Mouse (Mus musculus) ES-E14 (cell line): ENCODE measurements around the gene Casp3. TPM values are rescaled to one million over a fixed set of nuclear protein-coding genes. Genes with fewer than 3 reads are reported as not detected.

Experiments used
- DNase-seq: peaks from one replicate; pipeline ENCODE4 v3.0.0-alpha.2; 2013; ENCODE audit warnings: low read depth, low spot score
- H3K27ac ChIP-seq: 2 replicates; pipeline ENCODE4 v1.5.1; 2012; ENCODE audit warnings: low read depth, mild to moderate bottlenecking, low read length, moderate library complexity, mixed read lengths; ENCODE audit not compliant: poor library complexity, insufficient read depth, severe bottlenecking
- H3K36me3 ChIP-seq: 2 replicates; pipeline ENCODE4 v1.6.1; 2012; ENCODE audit warnings: mild to moderate bottlenecking, low read length, moderate library complexity, mixed read lengths; ENCODE audit not compliant: control insufficient read depth, poor library complexity, insufficient read depth, severe bottlenecking
- H3K4me1 ChIP-seq, 2 experiments: fragments of 150-350 bp in 1 of 2; sonication (generic) in 1 of 2; 2 replicates each; pipeline ENCODE4 v1.6.1; 2012; ENCODE audit warnings: low read length in 2 of 2, mild to moderate bottlenecking in 1 of 2, mixed read lengths in 1 of 2; ENCODE audit not compliant: control insufficient read depth in 2 of 2, insufficient read depth in 2 of 2, poor library complexity in 1 of 2
- H3K4me3 ChIP-seq, 2 experiments: fragments of 150-350 bp in 1 of 2; sonication (generic) in 1 of 2; 2 replicates each; pipeline ENCODE4 v1.5.1; 2012; ENCODE audit warnings: low read length in 2 of 2, low read depth in 1 of 2, mild to moderate bottlenecking in 1 of 2, mixed read lengths in 1 of 2; ENCODE audit not compliant: insufficient read depth in 1 of 2, poor library complexity in 1 of 2, severe bottlenecking in 1 of 2
- H3K9ac ChIP-seq: 2 replicates; pipeline ENCODE4 v1.6.1; 2012; ENCODE audit warnings: low read depth, mild to moderate bottlenecking, low read length, mixed read lengths; ENCODE audit not compliant: poor library complexity, insufficient read depth, severe bottlenecking
- H3K9me3 ChIP-seq: fragments of 150-350 bp; sonication (generic); 2 replicates; pipeline ENCODE4 v1.6.1; 2012; ENCODE audit warnings: low read depth, mild to moderate bottlenecking, low read length; ENCODE audit not compliant: control insufficient read depth, insufficient read depth
- CHD2 ChIP-seq: IDR thresholded peaks from 2 replicates; pipeline ENCODE4 v1.6.1; 2014; ENCODE audit warnings: mild to moderate bottlenecking, low read depth, low read length, inconsistent platforms
- HCFC1 ChIP-seq: IDR thresholded peaks from 2 replicates; pipeline ENCODE4 v1.6.1; 2012; ENCODE audit warnings: low read length, inconsistent platforms, borderline replicate concordance; ENCODE audit not compliant: insufficient read depth
- MAFK ChIP-seq: IDR thresholded peaks from 2 replicates; pipeline ENCODE4 v1.6.1; 2014; ENCODE audit warnings: mild to moderate bottlenecking, low read depth, low read length, inconsistent platforms; ENCODE audit not compliant: insufficient read depth
- ZC3H11A ChIP-seq: IDR thresholded peaks from 2 replicates; pipeline ENCODE4 v1.6.1; 2012; ENCODE audit warnings: low read depth, mild to moderate bottlenecking, inconsistent platforms, low read length, borderline replicate concordance
- ZNF384 ChIP-seq: IDR thresholded peaks from 2 replicates; pipeline ENCODE4 v1.6.1; 2012; ENCODE audit warnings: low read depth, low read length, inconsistent platforms
- in situ Hi-C, 2 experiments: fragments of 600-800 bp; cut with MboI; formaldehyde crosslinking; loops; one replicate each; pipeline ENCODE4 v1.15.1; 2025; ENCODE audit warnings: low sequenced_read_pairs in 2 of 2, inconsistent platforms in 1 of 2; ENCODE audit not compliant: unreplicated experiment in 2 of 2
- total RNA-seq: library from RNA; depleted of rRNA; stranded (reverse); fragments of 300-350 nt; gene quantifications from 2 replicates; pipeline ENCODE4 v1.2.3, GENCODE M21; 2012

The Casp3 gene
- total RNA-seq, 1 experiment = 30.7 TPM

DNA sequence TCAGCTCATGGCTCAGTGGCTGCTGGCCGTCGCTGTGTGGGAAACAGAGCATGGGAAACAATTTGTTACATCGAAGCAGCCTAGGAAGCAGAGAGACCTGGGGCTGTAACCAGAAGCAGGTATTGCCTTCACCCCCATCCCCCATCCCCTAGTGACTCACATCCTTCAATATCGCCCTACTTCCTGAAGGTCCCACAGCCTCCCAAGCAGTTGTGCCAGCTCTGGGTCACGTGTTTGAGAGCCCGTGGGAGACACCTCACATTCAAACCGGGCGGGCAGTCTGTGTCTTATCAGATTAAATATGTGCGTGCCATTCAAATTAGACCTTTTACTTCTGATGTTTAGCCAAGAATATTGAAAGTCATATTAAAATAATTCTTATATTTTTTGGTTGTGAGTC is 34.8 kb downstream of the Casp3 start:
- TF ChIP-seq ZC3H11A = no peak
- TF ChIP-seq MAFK = no peak
- TF ChIP-seq CHD2 = no peak
- TF ChIP-seq HCFC1 = no peak
- TF ChIP-seq ZNF384 = no peak
- no peak overlapping the region for H3K9ac ChIP-seq
- no peaks in the 10 kb centered on the region for H3K9me3 ChIP-seq
- no peak for DNase-seq
- in situ Hi-C loops = no loop called here
- H3K4me3 ChIP-seq = no peak overlapping the region
- no peaks in the 10 kb centered on the region for H3K36me3 ChIP-seq
- no peaks in the 10 kb centered on the region for H3K4me1 ChIP-seq
- H3K27ac ChIP-seq = no peak overlapping the region

DNA sequence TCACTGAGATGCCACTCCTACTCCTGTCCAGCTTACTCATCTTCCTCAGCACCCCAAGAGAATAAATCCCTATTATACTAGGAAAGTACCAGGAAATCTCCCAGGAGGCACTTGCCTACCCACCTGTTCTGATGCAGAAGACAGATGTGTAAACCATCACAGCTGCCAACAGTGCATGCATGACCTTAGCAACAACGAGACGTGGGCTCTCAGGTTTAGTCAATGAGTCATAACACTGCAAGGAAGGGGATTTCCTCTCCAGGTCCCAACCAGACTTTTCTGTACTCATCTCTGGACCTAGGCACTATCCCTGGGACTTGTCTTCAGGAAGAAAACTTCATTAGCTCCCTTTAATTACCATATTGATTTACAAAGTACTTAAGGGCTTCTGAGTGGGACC is 38.8 kb downstream of the Casp3 start:
- Histone ChIP-seq H3K36me3 (no peaks in the 10 kb centered on the region), H3K9me3 (no peaks in the 10 kb centered on the region), H3K4me3 (no peak overlapping the region), H3K9ac (no peak overlapping the region), H3K4me1 (no peaks in the 10 kb centered on the region), H3K27ac (no peak overlapping the region)
- no peak for TF ChIP-seq CHD2
- no peak for TF ChIP-seq ZC3H11A
- TF ChIP-seq MAFK = no peak
- no peak for TF ChIP-seq HCFC1
- no peak for TF ChIP-seq ZNF384
- in situ Hi-C loops = no loop called here
- no peak for DNase-seq

DNA sequence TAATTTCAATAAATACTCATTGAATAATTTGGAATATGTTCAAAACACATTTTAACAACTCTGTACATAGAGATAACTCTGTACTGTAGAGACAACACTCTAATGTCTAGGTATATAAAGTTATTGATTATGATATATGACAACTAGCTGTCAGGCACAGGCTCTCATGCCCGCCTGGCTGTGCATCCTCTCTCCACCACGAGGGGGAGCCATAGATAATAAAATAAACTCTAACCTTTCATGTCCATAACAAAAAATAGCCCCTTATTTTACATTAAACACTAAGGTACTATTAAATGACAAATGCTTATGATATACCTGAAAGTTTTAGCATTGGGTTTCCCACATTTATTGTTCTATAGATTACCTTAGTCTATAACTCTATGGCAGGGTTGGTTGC is 54.4 kb downstream of the Casp3 start:
- in situ Hi-C loops = loop anchor here in 1 of 2 experiments (5.0 kb wide), 1 partner anchor 281 kb away; no protein-coding TSS in a partner anchor
- Histone ChIP-seq H3K27ac (no peak overlapping the region), H3K4me3 (no peak overlapping the region), H3K9me3 (no peaks in the 10 kb centered on the region), H3K9ac (no peak overlapping the region), H3K36me3 (no peaks in the 10 kb centered on the region), H3K4me1 (no peaks in the 10 kb centered on the region)
- DNase-seq = no peak
- TF ChIP-seq ZC3H11A (peak; percentile 60; the same call in 1 of the 2 replicates), ZNF384 (no peak), MAFK (no peak)

DNA sequence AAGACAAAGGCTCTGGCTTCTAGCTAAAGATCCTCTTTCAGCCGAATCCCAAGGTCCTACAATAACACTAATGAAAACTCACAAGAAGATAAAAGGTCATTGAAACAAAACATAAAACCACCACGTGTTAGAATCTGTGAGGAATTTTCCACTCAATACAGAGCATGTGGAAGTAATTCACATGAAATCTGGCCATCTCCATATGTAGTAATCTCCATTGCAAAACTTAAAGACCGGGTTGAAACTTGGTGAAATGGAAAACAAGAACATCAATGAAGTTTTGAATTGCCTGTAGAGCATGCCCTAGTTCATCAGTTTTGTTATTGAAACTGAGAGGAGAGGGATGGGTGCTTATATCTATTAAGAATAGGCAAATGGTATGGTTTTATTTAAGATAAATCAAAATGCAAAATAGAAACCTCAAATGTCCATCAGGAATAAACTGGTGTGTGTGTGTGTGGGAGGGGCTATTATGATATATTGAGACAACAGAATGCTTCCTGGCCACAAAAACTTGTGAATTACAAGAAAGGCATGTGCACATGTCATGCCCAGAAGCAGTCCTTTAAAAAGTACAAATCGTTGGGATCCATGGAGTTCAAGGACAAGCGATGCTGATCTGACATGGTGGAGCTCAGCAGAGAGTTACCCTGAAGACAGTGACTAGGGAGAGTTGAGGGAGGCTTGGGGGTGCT is 63.7 kb downstream of the Casp3 start:
- Histone ChIP-seq H3K36me3 (no peaks in the 10 kb centered on the region), H3K4me3 (no peak overlapping the region), H3K27ac (no peak overlapping the region), H3K9ac (no peak overlapping the region), H3K9me3 (no peaks in the 10 kb centered on the region), H3K4me1 (no peaks in the 10 kb centered on the region)
- in situ Hi-C loops = no loop called here
- DNase-seq = no peak
- TF ChIP-seq HCFC1 (no peak), CHD2 (no peak), ZNF384 (no peak), ZC3H11A (no peak), MAFK (no peak)
